Mouse (Mus musculus) CH12.LX (cell line): ENCODE measurements at regions not wholly inside any gene's neighbourhood (a gene's known extent, or its start where the extent isn't known, plus 50 kb on each side); places are given as distances from the start of the nearest gene placed in this dataset.

Experiments
- DNase-seq: peaks from one replicate; pipeline ENCODE4 v3.0.0-alpha.2; 2013; ENCODE audit errors: extremely low read depth
- H3K27ac ChIP-seq: 2 replicates; pipeline ENCODE4 v1.5.1; 2012; ENCODE audit warnings: low read depth, mild to moderate bottlenecking, control low read depth, moderate library complexity; ENCODE audit not compliant: insufficient read depth
- H3K27me3 ChIP-seq: replicated peaks from 2 replicates; pipeline ENCODE3; 2012; ENCODE audit warnings: inconsistent platforms
- H3K36me3 ChIP-seq, 2 experiments: replicated peaks in 1 of 2; 2 replicates each; pipeline versions ENCODE3 to v1.6.1; 2012; ENCODE audit warnings: inconsistent platforms in 1 of 2, low read length in 1 of 2, mild to moderate bottlenecking in 1 of 2, mixed read lengths in 1 of 2, moderate library complexity in 1 of 2; ENCODE audit not compliant: control insufficient read depth in 1 of 2, insufficient read depth in 1 of 2
- H3K4me1 ChIP-seq, 2 experiments: 2 replicates each; pipeline ENCODE4 v1.6.1; 2012; ENCODE audit warnings: inconsistent platforms in 1 of 2, moderate library complexity in 1 of 2; ENCODE audit not compliant: insufficient read depth in 2 of 2, control insufficient read depth in 1 of 2
- H3K4me2 ChIP-seq: 2 replicates; pipeline ENCODE4 v1.6.1; 2012; ENCODE audit warnings: low read depth, mild to moderate bottlenecking, control low read depth; ENCODE audit not compliant: poor library complexity, insufficient read depth, severe bottlenecking
- H3K4me3 ChIP-seq, 3 experiments: fragments of 150-350 bp in 1 of 3; sonication (generic) in 1 of 3; replicated peaks in 1 of 3; 2 replicates each; pipeline versions ENCODE3 to v1.5.1; 2011 to 2012; ENCODE audit warnings: low read depth in 2 of 3, low read length in 2 of 3, mild to moderate bottlenecking in 2 of 3, moderate library complexity in 2 of 3, control low read depth in 1 of 3, improper control_type of control experiment in 1 of 3, inconsistent platforms in 1 of 3, mixed read lengths in 1 of 3; ENCODE audit not compliant: poor library complexity in 1 of 3
- H3K79me2 ChIP-seq: replicated peaks from 2 replicates; pipeline ENCODE4 v1.6.1; 2012; ENCODE audit warnings: mild to moderate bottlenecking, moderate library complexity; ENCODE audit not compliant: control insufficient read depth, poor library complexity, insufficient read depth, severe bottlenecking; ENCODE audit errors: extremely low read depth
- H3K9ac ChIP-seq: 2 replicates; pipeline ENCODE4 v1.6.1; 2012; ENCODE audit warnings: low read depth, mild to moderate bottlenecking, control low read depth, moderate library complexity; ENCODE audit not compliant: insufficient read depth
- H3K9me3 ChIP-seq: replicated peaks from 2 replicates; pipeline ENCODE3; 2012; ENCODE audit warnings: low read length, inconsistent platforms, mixed read lengths
- CHD1 ChIP-seq: IDR thresholded peaks from 2 replicates; pipeline ENCODE4 v1.6.1; 2012; ENCODE audit warnings: low read depth, low read length, improper control_type of control experiment, inconsistent platforms
- CTCF ChIP-seq, 2 experiments: IDR thresholded peaks in 1 of 2; conservative IDR thresholded peaks in 1 of 2; 2 replicates each; pipeline ENCODE4 v1.5.1; 2011 to 2012; ENCODE audit warnings: low read depth in 2 of 2, low read length in 2 of 2, improper control_type of control experiment in 1 of 2, inconsistent platforms in 1 of 2, mild to moderate bottlenecking in 1 of 2, moderate library complexity in 1 of 2
- ELF1 ChIP-seq: IDR thresholded peaks from 2 replicates; pipeline ENCODE4 v1.6.1; 2014; ENCODE audit warnings: low read depth, mild to moderate bottlenecking, inconsistent platforms, low read length, improper control_type of control experiment
- HCFC1 ChIP-seq: IDR thresholded peaks from 2 replicates; pipeline ENCODE4 v1.6.1; 2012; ENCODE audit warnings: low read depth, mild to moderate bottlenecking, inconsistent platforms, low read length, improper control_type of control experiment
- IRF4 ChIP-seq: IDR thresholded peaks from 2 replicates; pipeline ENCODE4 v1.6.1; 2014; ENCODE audit warnings: low read depth, mild to moderate bottlenecking, inconsistent platforms, low read length, improper control_type of control experiment
- MAFK ChIP-seq: IDR thresholded peaks from 2 replicates; pipeline ENCODE4 v1.6.1; 2011; ENCODE audit warnings: low read length, improper control_type of control experiment; ENCODE audit not compliant: insufficient replicate concordance
- PAX5 ChIP-seq: IDR thresholded peaks from 2 replicates; pipeline ENCODE4 v1.6.1; 2012; ENCODE audit warnings: low read length, inconsistent platforms, mixed read lengths
- POLR2A ChIP-seq: IDR thresholded peaks from 2 replicates; pipeline ENCODE4 v1.6.1; 2011; ENCODE audit warnings: low read depth, mild to moderate bottlenecking, improper control_type of control experiment, low read length
- POLR2AphosphoS2 ChIP-seq: IDR thresholded peaks from 2 replicates; pipeline ENCODE4 v1.6.1; 2011; ENCODE audit warnings: low read depth, low read length, improper control_type of control experiment
- RAD21 ChIP-seq: IDR thresholded peaks from 2 replicates; pipeline ENCODE4 v1.6.1; 2011; ENCODE audit warnings: low read depth, mild to moderate bottlenecking, low read length, improper control_type of control experiment, moderate library complexity
- RCOR1 ChIP-seq: conservative IDR thresholded peaks from 2 replicates; pipeline ENCODE4 v1.6.1; 2012; ENCODE audit warnings: low read depth, mild to moderate bottlenecking, inconsistent platforms, low read length, improper control_type of control experiment
- SIN3A ChIP-seq: IDR thresholded peaks from 2 replicates; pipeline ENCODE4 v1.6.1; 2012; ENCODE audit warnings: low read length, improper control_type of control experiment, inconsistent platforms
- TBP ChIP-seq: conservative IDR thresholded peaks from 2 replicates; pipeline ENCODE4 v1.6.1; 2011; ENCODE audit warnings: low read depth, low read length, improper control_type of control experiment
- TCF12 ChIP-seq: IDR thresholded peaks from 2 replicates; pipeline ENCODE4 v1.6.1; 2014; ENCODE audit warnings: low read depth, mild to moderate bottlenecking, inconsistent platforms, low read length, improper control_type of control experiment
- UBTF ChIP-seq: IDR thresholded peaks from 2 replicates; pipeline ENCODE4 v1.6.1; 2012; ENCODE audit warnings: low read depth, mild to moderate bottlenecking, inconsistent platforms, low read length, improper control_type of control experiment, moderate library complexity
- USF2 ChIP-seq: conservative IDR thresholded peaks from 2 replicates; pipeline ENCODE4 v1.6.1; 2011; ENCODE audit warnings: low read depth, low read length, improper control_type of control experiment
- ZC3H11A ChIP-seq: IDR thresholded peaks from 2 replicates; pipeline ENCODE4 v1.6.1; 2012; ENCODE audit warnings: low read depth, mild to moderate bottlenecking, inconsistent platforms, low read length, improper control_type of control experiment
- dilution Hi-C: fragments of 300-500 bp; cut with MboI; formaldehyde crosslinking; loops from 2 replicates; pipeline ENCODE4 v1.14.3; 2020; ENCODE audit warnings: low sequenced_read_pairs; ENCODE audit not compliant: extremely low pct_unique_long_range_greater_than_20kb, extremely low pct_ligation_motif_present
- in situ Hi-C: fragments of 300-500 bp; cut with MboI; formaldehyde crosslinking; loops from 3 replicates; pipeline ENCODE4 v1.14.3; 2019; ENCODE audit warnings: low sequenced_read_pairs, low pct_ligation_motif_present, low pct_unique_long_range_greater_than_20kb, mixed read lengths

DNA sequence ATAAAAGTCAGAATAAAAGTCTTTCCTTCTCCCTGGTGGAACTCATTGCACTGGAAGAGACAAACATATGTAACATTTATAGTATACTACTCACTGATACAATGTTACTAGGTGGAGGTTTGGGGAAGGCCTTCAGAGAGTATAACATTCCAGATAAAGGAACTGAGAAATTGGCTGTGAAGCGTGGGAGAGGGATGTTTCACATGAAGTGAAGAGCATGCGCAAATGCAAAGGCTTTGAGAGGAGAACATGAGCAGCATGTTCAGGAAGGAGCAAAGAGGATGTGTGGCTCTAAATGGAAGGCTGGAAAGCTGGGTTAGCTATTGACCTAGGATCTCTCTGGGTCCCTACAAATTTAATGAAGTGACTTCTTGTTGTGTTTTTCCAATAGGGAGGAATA lies 141.4 kb upstream of the Tll1 start:
- Histone ChIP-seq H3K4me3 (no peak overlapping the region), H3K36me3 (no peaks in the 10 kb centered on the region), H3K4me2 (no peak overlapping the region), H3K79me2 (no peaks in the 10 kb centered on the region), H3K27me3 (no peaks in the 10 kb centered on the region), H3K9ac (no peak overlapping the region), H3K27ac (no peak overlapping the region), H3K4me1 (no peaks in the 10 kb centered on the region), H3K9me3 (peaks cover 44% of the 10 kb centered on the region)
- in situ Hi-C loops (no loop called here), dilution Hi-C loops (no loop called here)
- TF ChIP-seq CHD1 (no peak), CTCF (conservative IDR thresholded peaks at IDR 0.05 in 1 of 2, IDR thresholded peaks at IDR 0.05 in 1 of 2; ENCODE audit: low read depth in 2 of 2, low read length in 2 of 2) (no peak), SIN3A (no peak), POLR2AphosphoS2 (no peak), TBP (no peak)
- DNase-seq = no peak

DNA sequence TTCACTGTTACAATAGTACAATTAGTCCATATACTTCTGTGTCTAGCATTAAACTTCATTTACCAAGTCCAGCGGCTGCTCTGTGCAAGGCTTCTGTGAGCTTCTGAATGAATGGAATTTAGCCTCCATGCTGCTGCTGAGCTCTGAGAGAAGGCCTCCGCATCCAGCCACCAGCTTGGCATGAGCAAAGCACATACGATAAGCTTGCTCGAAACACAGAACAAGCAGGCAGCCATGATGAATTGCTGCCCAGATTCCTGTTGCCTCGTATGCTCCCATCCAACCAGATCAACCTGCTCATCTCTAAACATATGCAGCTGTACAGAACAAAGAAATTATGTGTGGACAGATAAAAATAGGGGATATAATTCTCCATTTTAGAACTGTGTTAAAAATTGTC lies 140.4 kb upstream of the Tll1 start:
- H3K4me1 ChIP-seq = no peaks in the 10 kb centered on the region
- no peak for DNase-seq
- dilution Hi-C loops (no loop called here), in situ Hi-C loops (no loop called here)
- no peak overlapping the region for H3K4me3 ChIP-seq
- no peaks in the 10 kb centered on the region for H3K79me2 ChIP-seq
- no peak overlapping the region for H3K9ac ChIP-seq
- no peaks in the 10 kb centered on the region for H3K36me3 ChIP-seq
- H3K4me2 ChIP-seq = no peak overlapping the region
- no peaks in the 10 kb centered on the region for H3K27me3 ChIP-seq
- H3K27ac ChIP-seq = no peak overlapping the region
- peaks cover 47% of the 10 kb centered on the region for H3K9me3 ChIP-seq
- TF ChIP-seq CTCF (conservative IDR thresholded peaks at IDR 0.05 in 1 of 2, IDR thresholded peaks at IDR 0.05 in 1 of 2; ENCODE audit: low read depth in 2 of 2, low read length in 2 of 2) = no peak
- TF ChIP-seq RCOR1 = no peak
- TF ChIP-seq USF2 = no peak
- TF ChIP-seq PAX5 = no peak
- no peak for TF ChIP-seq POLR2AphosphoS2
- TF ChIP-seq TCF12 = no peak
- TF ChIP-seq POLR2A = no peak
- TF ChIP-seq ELF1 = no peak
- no peak for TF ChIP-seq UBTF

DNA sequence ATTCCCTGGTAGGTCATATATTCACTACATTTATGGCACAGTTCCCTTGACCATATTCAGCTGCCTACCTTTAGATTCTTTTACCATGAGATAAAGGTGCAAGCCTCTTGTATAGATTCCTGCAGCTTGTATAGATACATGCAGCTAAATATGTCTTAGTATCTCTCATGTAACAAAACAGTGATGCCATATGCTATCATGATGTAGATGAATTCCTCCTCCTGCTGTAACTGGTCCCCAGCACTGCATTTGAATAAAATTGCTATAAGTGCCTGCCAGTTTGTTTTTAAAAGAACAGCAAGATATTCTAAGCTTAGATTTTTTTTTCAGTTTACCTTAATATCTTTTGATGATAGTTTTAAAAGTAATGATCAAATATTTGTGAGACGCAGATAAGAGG lies 138.9 kb upstream of the Tll1 start:
- dilution Hi-C loops = no loop called here
- Histone ChIP-seq H3K9me3 (peaks cover 41% of the 10 kb centered on the region), H3K4me2 (no peak overlapping the region), H3K79me2 (no peaks in the 10 kb centered on the region), H3K36me3 (no peaks in the 10 kb centered on the region), H3K27ac (no peak overlapping the region), H3K27me3 (no peaks in the 10 kb centered on the region), H3K4me3 (no peak overlapping the region)
- DNase-seq = no peak
- TF ChIP-seq RAD21 = no peak
- no peak for TF ChIP-seq POLR2A
- TF ChIP-seq IRF4 = no peak
- TF ChIP-seq ZC3H11A = no peak
- no peak for TF ChIP-seq HCFC1
- TF ChIP-seq MAFK = no peak
- TF ChIP-seq, all 38 proteins: peak for 0
- H3K4me1 ChIP-seq = no peaks in the 10 kb centered on the region
- in situ Hi-C loops = no loop called here
- no peak overlapping the region for H3K9ac ChIP-seq
